Mouse (Mus musculus) neural tube, embryonic 13.5 days (tissue): ENCODE measurements around the gene Gm11236. TPM values are rescaled to one million over a fixed set of nuclear protein-coding genes. Genes with fewer than 3 reads are reported as not detected.
"Not testable (repeated sequence)": the region's sequence is repeated elsewhere in the genome, so short reads cannot be mapped to it uniquely, and the experiment has no call there.

Experiments
- ATAC-seq: fragments of 200-750 bp; cut with Nextera tagmentation; 2 replicates; pipeline ENCODE4 v1.8.0; 2017; ENCODE audit warnings: low read depth, mild to moderate bottlenecking, moderate TSS enrichment, moderate library complexity
- H3K27ac ChIP-seq: fragments of 300-500 bp; sonication (generic); replicated peaks from 2 replicates; pipeline ENCODE4 v1.5.1; 2015; ENCODE audit warnings: moderate library complexity, mild to moderate bottlenecking, inconsistent platforms
- H3K27me3 ChIP-seq: fragments of 300-500 bp; sonication (generic); 2 replicates; pipeline ENCODE4 v1.6.1; 2015; ENCODE audit warnings: mild to moderate bottlenecking, inconsistent platforms
- H3K36me3 ChIP-seq: fragments of 300-500 bp; sonication (generic); 2 replicates; pipeline ENCODE4 v1.6.1; 2015; ENCODE audit warnings: mild to moderate bottlenecking, inconsistent platforms
- H3K4me1 ChIP-seq: fragments of 300-500 bp; sonication (generic); replicated peaks from 2 replicates; pipeline ENCODE4 v1.6.1; 2015; ENCODE audit warnings: inconsistent platforms
- H3K4me2 ChIP-seq: fragments of 300-500 bp; sonication (generic); 2 replicates; pipeline ENCODE4 v1.6.1; 2015; ENCODE audit warnings: inconsistent platforms, mild to moderate bottlenecking, moderate library complexity
- H3K4me3 ChIP-seq: fragments of 300-500 bp; sonication (generic); 2 replicates; pipeline ENCODE4 v1.5.1; 2015; ENCODE audit warnings: mild to moderate bottlenecking, inconsistent platforms
- H3K9ac ChIP-seq: fragments of 300-500 bp; sonication (generic); 2 replicates; pipeline ENCODE4 v1.6.1; 2015; ENCODE audit warnings: moderate library complexity, mild to moderate bottlenecking, inconsistent platforms
- H3K9me3 ChIP-seq: fragments of 300-500 bp; sonication (generic); 2 replicates; pipeline ENCODE4 v1.6.1; 2016; ENCODE audit warnings: inconsistent platforms
- WGBS: fragments of 180-500 bp; shearing (Covaris S2); methylation state at CpG from one replicate; pipeline ENCODE4 v1.1.7; 2015; 5-methylcytosine and 5-hydroxymethylcytosine counted together
- polyA plus RNA-seq: library from polyadenylated mRNA; unstranded; fragments of >200 nt; fragmentation: Nextera tagmentation; extraction: Ambion mirVana; gene quantifications from 2 replicates; pipeline ENCODE4 v1.2.1, GENCODE M21; 2015

The Gm11236 gene
- not detected in 2 replicates for polyA plus RNA-seq

DNA sequence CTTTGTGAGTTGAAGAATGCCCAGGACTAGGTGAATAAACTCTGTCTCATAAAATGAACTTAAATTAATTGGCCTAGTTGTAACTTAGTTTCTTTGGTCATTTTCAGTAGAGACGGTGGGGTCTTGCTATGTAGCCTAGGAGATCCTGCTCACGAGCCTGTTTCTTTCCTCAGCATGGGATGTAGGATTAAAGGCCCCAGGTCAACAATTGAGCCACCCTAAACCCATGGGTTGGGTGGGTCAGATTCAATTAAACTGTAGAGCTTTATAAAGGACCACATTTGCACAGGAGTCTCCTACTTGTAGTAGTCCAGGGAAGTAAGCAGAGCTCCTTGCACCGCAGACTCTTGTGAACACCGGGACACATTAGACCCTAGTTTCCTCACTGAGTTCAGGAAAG, at the start of gene Gm11236:
Gm11236 (plus strand) TSS at position 301 of the 400 bp plus-strand sequence.
- not testable (repeated sequence) for H3K27ac ChIP-seq, ATAC-seq, H3K36me3 ChIP-seq, H3K9me3 ChIP-seq, H3K9ac ChIP-seq, H3K27me3 ChIP-seq, H3K4me2 ChIP-seq, H3K4me3 ChIP-seq, H3K4me1 ChIP-seq
- WGBS = no CpG with 5 or more reads among the region's 4 CpGs

GRCm38 (mm10) chr4:73599248-73599647, 38.7 kb upstream of the Gm11236 start:
- Histone ChIP-seq H3K9me3 (no peaks in the 10 kb centered on the region), H3K27me3 (no peaks in the 10 kb centered on the region), H3K27ac (no peak overlapping the region), H3K4me3 (no peak overlapping the region), H3K4me2 (no peak overlapping the region), H3K36me3 (no peaks in the 10 kb centered on the region), H3K4me1 (no peaks in the 10 kb centered on the region), H3K9ac (no peak overlapping the region)
- 6% methylated on average over 3 of the region's 3 CpGs for WGBS
- peak; percentile 61 for ATAC-seq

- not testable (repeated sequence) for H3K36me3 ChIP-seq, H3K4me3 ChIP-seq, H3K9ac ChIP-seq, ATAC-seq, H3K4me1 ChIP-seq, H3K27me3 ChIP-seq, H3K4me2 ChIP-seq, H3K27ac ChIP-seq, H3K9me3 ChIP-seq
- WGBS = no CpG with 5 or more reads among the region's 3 CpGs
Measured at GRCm38 (mm10) chr4:73607581-73607980, 30.3 kb upstream of the Gm11236 start, which contains the start of gene Gm11238. TSS of gene Gm11238 (plus strand) at chr4:73607881.

GRCm38 (mm10) chr4:73622684-73623083, 15.2 kb upstream of the Gm11236 start, which contains the start of gene Gm11237:
TSS of gene Gm11237 (plus strand) at chr4:73622984.
- not testable (repeated sequence) for H3K27me3 ChIP-seq, H3K9me3 ChIP-seq, H3K4me1 ChIP-seq, ATAC-seq, H3K36me3 ChIP-seq, H3K4me2 ChIP-seq, H3K4me3 ChIP-seq, H3K9ac ChIP-seq, H3K27ac ChIP-seq
- WGBS = no CpG with 5 or more reads among the region's 3 CpGs

GRCm38 (mm10) chr4:73661864-73662263, 23.9 kb downstream of the Gm11236 start:
- not testable (repeated sequence) for H3K4me3 ChIP-seq, H3K4me2 ChIP-seq, H3K36me3 ChIP-seq, H3K27ac ChIP-seq, ATAC-seq, H3K9me3 ChIP-seq, H3K4me1 ChIP-seq, H3K27me3 ChIP-seq, H3K9ac ChIP-seq
- WGBS = 88% methylated on average over 4 of the region's 4 CpGs

DNA sequence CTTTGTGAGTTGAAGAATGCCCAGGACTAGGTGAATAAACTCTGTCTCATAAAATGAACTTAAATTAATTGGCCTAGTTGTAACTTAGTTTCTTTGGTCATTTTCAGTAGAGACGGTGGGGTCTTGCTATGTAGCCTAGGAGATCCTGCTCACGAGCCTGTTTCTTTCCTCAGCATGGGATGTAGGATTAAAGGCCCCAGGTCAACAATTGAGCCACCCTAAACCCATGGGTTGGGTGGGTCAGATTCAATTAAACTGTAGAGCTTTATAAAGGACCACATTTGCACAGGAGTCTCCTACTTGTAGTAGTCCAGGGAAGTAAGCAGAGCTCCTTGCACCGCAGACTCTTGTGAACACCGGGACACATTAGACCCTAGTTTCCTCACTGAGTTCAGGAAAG, 30.1 kb downstream of the Gm11236 start, which contains the start of gene Gm11239:
Gm11239 (plus strand) TSS at position 301 of the 400 bp plus-strand sequence.
- WGBS = no CpG with 5 or more reads among the region's 4 CpGs
- not testable (repeated sequence) for H3K4me3 ChIP-seq, H3K4me1 ChIP-seq, H3K27ac ChIP-seq, H3K36me3 ChIP-seq, H3K9ac ChIP-seq, H3K27me3 ChIP-seq, H3K4me2 ChIP-seq, ATAC-seq, H3K9me3 ChIP-seq

DNA sequence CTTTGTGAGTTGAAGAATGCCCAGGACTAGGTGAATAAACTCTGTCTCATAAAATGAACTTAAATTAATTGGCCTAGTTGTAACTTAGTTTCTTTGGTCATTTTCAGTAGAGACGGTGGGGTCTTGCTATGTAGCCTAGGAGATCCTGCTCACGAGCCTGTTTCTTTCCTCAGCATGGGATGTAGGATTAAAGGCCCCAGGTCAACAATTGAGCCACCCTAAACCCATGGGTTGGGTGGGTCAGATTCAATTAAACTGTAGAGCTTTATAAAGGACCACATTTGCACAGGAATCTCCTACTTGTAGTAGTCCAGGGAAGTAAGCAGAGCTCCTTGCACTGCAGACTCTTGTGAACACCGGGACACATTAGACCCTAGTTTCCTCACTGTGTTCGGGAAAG, 45.3 kb downstream of the Gm11236 start, which contains the start of gene Gm428:
Gm428 (plus strand) TSS at position 301 of the 400 bp plus-strand sequence.
- H3K36me3 ChIP-seq, H3K4me1 ChIP-seq, H3K9me3 ChIP-seq, H3K9ac ChIP-seq, H3K27me3 ChIP-seq, H3K4me2 ChIP-seq, H3K27ac ChIP-seq, H3K4me3 ChIP-seq, ATAC-seq: not testable (repeated sequence)
- 84% methylated on average over 2 of the region's 4 CpGs for WGBS

Other genes with a start within 250 kb of the Gm11236 start
- gene Gm11487, start 233.0 kb upstream of the Gm11236 start, polyA plus RNA-seq = not detected in 2 replicates
- gene Gm11238, start 30.2 kb upstream of the Gm11236 start, polyA plus RNA-seq = not detected in 2 replicates
- gene Gm11237, start 15.1 kb upstream of the Gm11236 start, polyA plus RNA-seq = not detected in 2 replicates
- not detected in 2 replicates for gene Gm11239, start 30.2 kb downstream of the Gm11236 start, polyA plus RNA-seq
- not detected in 2 replicates for gene Gm428, start 45.4 kb downstream of the Gm11236 start, polyA plus RNA-seq
- gene Rasef, start 152.9 kb downstream of the Gm11236 start, polyA plus RNA-seq = 0.11 and 0.21 TPM in 2 replicates
- gene Gm11758, start 238.1 kb downstream of the Gm11236 start, polyA plus RNA-seq = not detected in 2 replicates